Mouse (Mus musculus) liver, embryonic 12.5 days (tissue): ENCODE results near the gene Ppfibp2. TPM values are rescaled to one million over a fixed set of nuclear protein-coding genes. Genes with fewer than 3 reads are reported as not detected.
A peak's percentile ranks its signal among the peaks of the same experiment; 100 is the strongest.

ENCODE experiments used
- ATAC-seq: fragments of 200-750 bp; cut with Nextera tagmentation; 2 replicates; pipeline ENCODE4 v1.8.0; 2017; ENCODE audit warnings: moderate number of reproducible peaks, mild to moderate bottlenecking, moderate library complexity
- H3K27ac ChIP-seq: fragments of 300-500 bp; sonication (generic); 2 replicates; pipeline ENCODE4 v1.5.1; 2016; ENCODE audit warnings: mild to moderate bottlenecking
- H3K27me3 ChIP-seq: fragments of 300-500 bp; sonication (generic); replicated peaks from 2 replicates; pipeline ENCODE4 v1.6.1; 2016; ENCODE audit warnings: mild to moderate bottlenecking, moderate library complexity
- H3K36me3 ChIP-seq: fragments of 300-500 bp; sonication (generic); 2 replicates; pipeline ENCODE4 v1.6.1; 2016; ENCODE audit warnings: mild to moderate bottlenecking, moderate library complexity
- H3K4me1 ChIP-seq: fragments of 300-500 bp; sonication (generic); 2 replicates; pipeline ENCODE4 v1.6.1; 2016
- H3K4me2 ChIP-seq: fragments of 300-500 bp; sonication (generic); 2 replicates; pipeline ENCODE4 v1.6.1; 2016; ENCODE audit warnings: mild to moderate bottlenecking, moderate library complexity
- H3K4me3 ChIP-seq: fragments of 300-500 bp; sonication (generic); 2 replicates; pipeline ENCODE4 v1.5.1; 2016; ENCODE audit warnings: mild to moderate bottlenecking, moderate library complexity
- H3K9ac ChIP-seq: fragments of 300-500 bp; sonication (generic); 2 replicates; pipeline ENCODE4 v1.6.1; 2016; ENCODE audit warnings: mild to moderate bottlenecking, moderate library complexity
- H3K9me3 ChIP-seq: fragments of 300-500 bp; sonication (generic); replicated peaks from 2 replicates; pipeline ENCODE4 v1.6.1; 2016; ENCODE audit warnings: mild to moderate bottlenecking, moderate library complexity
- WGBS: fragments of 180-500 bp; shearing (Covaris S2); methylation state at CpG from one replicate; pipeline ENCODE4 v1.1.7; 2016; ENCODE audit not compliant: insufficient replicate concordance; 5-methylcytosine and 5-hydroxymethylcytosine counted together
- polyA plus RNA-seq: library from polyadenylated mRNA; unstranded; fragments of >200 nt; fragmentation: Nextera tagmentation; extraction: Ambion mirVana; gene quantifications from 2 replicates; pipeline ENCODE4 v1.2.1, GENCODE M21; 2016

Gene Ppfibp2
- polyA plus RNA-seq: 3.9 and 4.0 TPM in 2 replicates

DNA sequence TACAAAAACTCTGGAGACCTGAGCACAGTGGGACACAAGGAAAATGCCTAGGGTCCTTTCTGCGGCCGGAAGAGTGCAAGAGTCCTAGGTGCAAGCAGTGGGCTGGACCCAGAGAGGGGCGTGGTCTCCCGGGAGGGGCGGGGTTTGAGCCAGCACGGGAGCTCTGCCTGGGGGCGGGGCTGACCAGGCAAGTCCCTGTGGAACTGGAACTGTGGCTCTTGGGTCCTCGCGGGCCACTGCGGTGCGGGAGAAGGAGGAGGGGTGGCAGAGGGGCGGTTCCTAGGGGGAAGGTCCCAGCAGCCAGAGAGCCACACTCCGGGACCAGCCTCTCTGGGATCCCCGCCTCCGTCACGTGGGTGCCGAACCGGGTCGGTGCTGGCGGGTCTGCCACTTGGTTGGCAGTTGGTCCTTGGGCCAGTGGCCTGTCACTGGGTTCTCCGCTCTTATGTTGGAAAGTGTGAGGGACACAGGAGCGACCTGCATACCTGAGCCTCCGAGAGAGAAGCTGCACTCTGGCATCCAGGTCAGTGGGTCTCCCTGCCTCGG, at the start of gene Ppfibp2:
TSS of gene Ppfibp2 (plus strand) at position 351 of the 546 bp plus-strand sequence.
- Histone ChIP-seq H3K27ac (peak within 1 kb of the TSS; percentile 43; the same call in 1 of the 2 replicates), H3K9ac (peak within 1 kb of the TSS; percentile 56), H3K4me1 (peaks cover 16% of the 10 kb centered on the region), H3K4me3 (peak within 1 kb of the TSS; percentile 59), H3K4me2 (peak within 1 kb of the TSS; percentile 86), H3K9me3 (no peaks in the 10 kb centered on the region), H3K27me3 (no peaks in the 10 kb centered on the region; the same call in 1 of the 2 replicates), H3K36me3 (no peaks in the 10 kb centered on the region)
- 2% methylated on average over 23 of the region's 24 CpGs for WGBS
- peak; percentile 93 for ATAC-seq

- Histone ChIP-seq H3K27me3 (no peaks in the 10 kb centered on the region), H3K36me3 (no peaks in the 10 kb centered on the region), H3K4me3 (no peak overlapping the region), H3K4me1 (no peaks in the 10 kb centered on the region), H3K9me3 (no peaks in the 10 kb centered on the region), H3K9ac (no peak overlapping the region), H3K4me2 (no peak overlapping the region), H3K27ac (no peak overlapping the region)
- no peak for ATAC-seq
- WGBS: 74% methylated on average over 3 of the region's 3 CpGs
These were observed 47.1 kb upstream of the Ppfibp2 start for GRCm38 (mm10) chr7:107547872-107548271.

GRCm38 (mm10) chr7:107553461-107553860, 41.5 kb upstream of the Ppfibp2 start:
- no peak overlapping the region for H3K9ac ChIP-seq
- H3K27ac ChIP-seq: no peak overlapping the region
- H3K4me1 ChIP-seq: no peaks in the 10 kb centered on the region
- H3K9me3 ChIP-seq: no peaks in the 10 kb centered on the region
- H3K27me3 ChIP-seq: no peaks in the 10 kb centered on the region
- no peaks in the 10 kb centered on the region for H3K36me3 ChIP-seq
- no peak for ATAC-seq
- 56% methylated on average over 1 of the region's 1 CpGs for whole genome bisulfite sequencing
- H3K4me3 ChIP-seq: no peak overlapping the region
- no peak overlapping the region for H3K4me2 ChIP-seq

- ATAC-seq: no peak
- Histone ChIP-seq H3K4me1 (no peaks in the 10 kb centered on the region), H3K9ac (no peak overlapping the region), H3K4me3 (no peak overlapping the region), H3K27ac (no peak overlapping the region), H3K9me3 (no peaks in the 10 kb centered on the region), H3K4me2 (no peak overlapping the region), H3K27me3 (no peaks in the 10 kb centered on the region), H3K36me3 (no peaks in the 10 kb centered on the region)
- 63% methylated on average over 3 of the region's 3 CpGs for WGBS
These were observed 39.1 kb upstream of the Ppfibp2 start for GRCm38 (mm10) chr7:107555906-107556305.

DNA sequence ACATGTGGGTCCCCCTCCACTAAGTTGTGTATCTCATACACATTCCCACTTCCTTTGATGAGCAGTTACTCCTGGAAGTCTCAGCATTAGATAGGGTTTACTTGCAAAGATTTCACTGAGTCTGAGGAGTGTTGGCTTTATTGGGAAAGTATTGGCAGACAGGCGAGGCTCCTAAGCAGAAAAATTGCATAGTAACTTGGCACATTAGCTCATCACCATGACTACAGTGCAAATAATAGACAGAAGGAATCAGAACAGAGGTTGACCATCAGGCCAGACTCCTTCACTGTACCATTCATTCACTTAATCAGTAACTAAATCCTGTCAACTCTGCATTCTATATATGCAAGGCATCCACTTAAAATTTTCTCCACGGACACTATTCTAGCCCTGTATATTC, 34.3 kb upstream of the Ppfibp2 start:
- Histone ChIP-seq H3K9me3 (no peaks in the 10 kb centered on the region), H3K27ac (no peak overlapping the region), H3K9ac (no peak overlapping the region), H3K4me3 (no peak overlapping the region), H3K4me2 (no peak overlapping the region), H3K4me1 (no peaks in the 10 kb centered on the region), H3K27me3 (no peaks in the 10 kb centered on the region), H3K36me3 (no peaks in the 10 kb centered on the region)
- no peak for ATAC-seq
- WGBS: 67% methylated on average over 2 of the region's 2 CpGs

DNA sequence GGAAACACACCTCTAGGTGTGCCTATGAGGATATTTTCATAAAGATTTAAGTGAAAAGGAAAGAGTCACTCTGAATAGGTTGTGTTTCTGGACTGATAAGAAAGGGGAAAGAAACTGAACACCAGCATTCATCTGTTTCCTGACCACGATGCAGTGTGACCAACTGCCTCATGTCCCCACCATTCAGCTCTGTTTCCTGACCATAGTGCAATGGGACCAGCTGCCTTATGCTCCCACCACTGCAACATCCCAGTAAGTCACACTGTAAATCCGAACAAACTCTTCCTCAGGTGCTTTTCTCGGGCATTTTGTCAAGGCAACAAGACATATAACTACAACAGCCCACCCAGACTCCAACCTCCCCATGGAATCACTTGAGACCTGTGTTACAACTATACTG, 33.4 kb upstream of the Ppfibp2 start:
- Histone ChIP-seq H3K4me2 (no peak overlapping the region), H3K9me3 (no peaks in the 10 kb centered on the region), H3K4me3 (no peak overlapping the region), H3K36me3 (no peaks in the 10 kb centered on the region), H3K4me1 (no peaks in the 10 kb centered on the region), H3K27me3 (no peaks in the 10 kb centered on the region), H3K27ac (no peak overlapping the region), H3K9ac (no peak overlapping the region)
- ATAC-seq: no peak
- 25% methylated on average over 3 of the region's 3 CpGs for WGBS

GRCm38 (mm10) chr7:107563727-107564126, 31.3 kb upstream of the Ppfibp2 start:
- no peaks in the 10 kb centered on the region for H3K36me3 ChIP-seq
- no peak overlapping the region for H3K27ac ChIP-seq
- H3K4me1 ChIP-seq: no peaks in the 10 kb centered on the region
- H3K4me2 ChIP-seq: no peak overlapping the region
- no peak overlapping the region for H3K4me3 ChIP-seq
- WGBS: 58% methylated on average over 2 of the region's 2 CpGs
- no peak overlapping the region for H3K9ac ChIP-seq
- ATAC-seq: no peak
- H3K27me3 ChIP-seq: no peaks in the 10 kb centered on the region
- H3K9me3 ChIP-seq: no peaks in the 10 kb centered on the region

- Histone ChIP-seq H3K4me2 (peak within 1 kb of the TSS; percentile 25; the same call in 1 of the 2 replicates), H3K4me1 (no peaks in the 10 kb centered on the region), H3K9me3 (no peaks in the 10 kb centered on the region), H3K4me3 (no peak within 1 kb of the TSS; the same call in 1 of the 2 replicates), H3K27ac (no peak within 1 kb of the TSS), H3K27me3 (no peaks in the 10 kb centered on the region), H3K9ac (no peak within 1 kb of the TSS), H3K36me3 (no peaks in the 10 kb centered on the region)
- 59% methylated on average over 7 of the region's 7 CpGs for WGBS
- no peak for ATAC-seq
These were observed 27.7 kb upstream of the Ppfibp2 start, which contains the start of gene Olfml1 for GRCm38 (mm10) chr7:107567261-107567671. Olfml1 (plus strand) TSS chr7:107567446.

DNA sequence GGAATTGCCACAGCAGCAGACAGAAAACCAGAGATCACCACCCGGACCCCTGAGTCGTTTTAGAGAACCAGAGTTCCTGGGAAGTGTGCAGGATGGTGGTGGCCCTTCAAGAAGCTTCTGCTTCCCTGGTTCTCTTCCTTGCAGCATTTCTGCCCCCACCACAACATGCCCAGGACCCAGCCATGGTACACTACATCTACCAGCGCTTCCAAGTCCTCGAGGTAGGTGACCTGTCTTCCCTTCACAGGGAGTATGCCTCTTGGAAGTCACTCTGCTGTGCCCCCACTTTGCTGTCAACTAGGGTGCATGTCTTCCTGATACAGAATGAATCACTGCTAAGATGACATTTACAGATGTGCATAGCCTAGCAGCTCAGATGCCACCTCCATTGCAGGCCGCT, 27.3 kb upstream of the Ppfibp2 start:
- H3K27me3 ChIP-seq: no peaks in the 10 kb centered on the region
- no peaks in the 10 kb centered on the region for H3K9me3 ChIP-seq
- H3K4me2 ChIP-seq: peak overlapping the region; percentile 25; the same call in 1 of the 2 replicates
- H3K4me1 ChIP-seq: no peaks in the 10 kb centered on the region
- no peak overlapping the region for H3K9ac ChIP-seq
- no peak for ATAC-seq
- H3K27ac ChIP-seq: no peak overlapping the region
- peaks cover 3% of the 10 kb centered on the region; the same call in 1 of the 2 replicates for H3K36me3 ChIP-seq
- WGBS: 56% methylated on average over 5 of the region's 5 CpGs
- H3K4me3 ChIP-seq: no peak overlapping the region; the same call in 1 of the 2 replicates

DNA sequence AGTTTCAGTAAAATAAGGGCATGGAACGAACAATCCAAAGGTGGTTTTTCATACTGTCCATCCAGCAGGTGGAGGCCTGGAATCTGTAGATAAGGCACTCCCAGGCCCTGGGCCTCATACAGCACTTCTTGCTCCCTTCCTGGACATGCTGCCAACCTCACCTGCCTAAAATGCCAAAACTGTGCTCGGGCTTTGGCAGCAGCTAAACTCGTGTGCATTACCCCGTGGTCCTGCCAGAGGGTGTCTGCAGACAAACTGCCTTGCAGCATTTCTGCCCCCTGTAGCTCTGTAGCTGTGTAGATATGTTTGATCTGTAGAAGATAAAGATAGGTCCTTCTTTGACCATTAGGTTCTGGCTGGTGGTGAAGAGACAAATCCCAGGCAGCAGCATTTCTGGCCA, 26.0 kb upstream of the Ppfibp2 start:
- H3K4me1 ChIP-seq: no peaks in the 10 kb centered on the region
- ATAC-seq: no peak
- no peak overlapping the region; the same call in 1 of the 2 replicates for H3K4me3 ChIP-seq
- no peaks in the 10 kb centered on the region for H3K9me3 ChIP-seq
- H3K27me3 ChIP-seq: no peaks in the 10 kb centered on the region
- 0 out of 2 replicates have a peak overlapping the region, but pooled peaks have one; percentile 20 for H3K4me2 ChIP-seq
- WGBS: 47% methylated on average over 4 of the region's 4 CpGs
- no peak overlapping the region for H3K9ac ChIP-seq
- peaks cover 4% of the 10 kb centered on the region; the same call in 1 of the 2 replicates for H3K36me3 ChIP-seq
- no peak overlapping the region for H3K27ac ChIP-seq

DNA sequence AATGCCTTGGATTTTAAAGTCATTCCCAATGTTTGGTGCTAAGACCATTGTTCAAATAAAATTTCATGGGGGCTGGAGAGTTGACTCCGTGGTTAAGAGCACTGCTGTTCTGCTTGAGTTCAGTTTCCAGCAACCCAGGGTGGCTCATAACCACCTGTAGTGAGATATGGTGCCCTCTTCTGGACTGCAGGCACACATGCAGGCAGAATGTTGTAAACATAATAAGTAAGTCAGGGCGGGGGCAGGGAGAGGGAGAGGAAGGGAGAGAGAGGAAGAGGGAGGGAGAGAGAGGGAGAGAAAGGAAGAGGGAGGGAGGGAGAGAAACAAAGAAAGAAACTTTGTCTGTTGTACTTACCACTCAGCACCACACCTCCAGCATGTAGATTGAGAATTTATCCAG, 21.2 kb upstream of the Ppfibp2 start:
- no peak overlapping the region for H3K4me2 ChIP-seq
- 49% methylated on average over 2 of the region's 2 CpGs for WGBS

GRCm38 (mm10) chr7:107574276-107574675, 20.7 kb upstream of the Ppfibp2 start:
- Histone ChIP-seq H3K9me3 (no peaks in the 10 kb centered on the region), H3K27ac (no peak overlapping the region), H3K27me3 (no peaks in the 10 kb centered on the region), H3K4me3 (no peak overlapping the region), H3K4me1 (no peaks in the 10 kb centered on the region), H3K4me2 (no peak overlapping the region), H3K36me3 (peaks cover 4% of the 10 kb centered on the region; the same call in 1 of the 2 replicates), H3K9ac (no peak overlapping the region)
- ATAC-seq: no peak
- 65% methylated on average over 3 of the region's 3 CpGs for WGBS

More for the DNA sequence above, 21.2 kb upstream of the Ppfibp2 start:
- no peak for ATAC-seq
- H3K9ac ChIP-seq: no peak overlapping the region
- no peaks in the 10 kb centered on the region for H3K27me3 ChIP-seq
- peaks cover 4% of the 10 kb centered on the region; the same call in 1 of the 2 replicates for H3K36me3 ChIP-seq
- H3K9me3 ChIP-seq: no peaks in the 10 kb centered on the region
- no peak overlapping the region for H3K4me3 ChIP-seq
- no peak overlapping the region for H3K27ac ChIP-seq
- H3K4me1 ChIP-seq: no peaks in the 10 kb centered on the region
